Mouse (Mus musculus) CH12.LX (cell line): ENCODE measurements around the gene Mex3d.

Source experiments
- MYC ChIP-seq: IDR thresholded peaks from 2 replicates; pipeline ENCODE4 v1.6.1; 2011; ENCODE audit warnings: low read depth, mild to moderate bottlenecking, improper control_type of control experiment, low read length
- POLR2A ChIP-seq: IDR thresholded peaks from 2 replicates; pipeline ENCODE4 v1.6.1; 2011; ENCODE audit warnings: low read depth, mild to moderate bottlenecking, improper control_type of control experiment, low read length

DNA sequence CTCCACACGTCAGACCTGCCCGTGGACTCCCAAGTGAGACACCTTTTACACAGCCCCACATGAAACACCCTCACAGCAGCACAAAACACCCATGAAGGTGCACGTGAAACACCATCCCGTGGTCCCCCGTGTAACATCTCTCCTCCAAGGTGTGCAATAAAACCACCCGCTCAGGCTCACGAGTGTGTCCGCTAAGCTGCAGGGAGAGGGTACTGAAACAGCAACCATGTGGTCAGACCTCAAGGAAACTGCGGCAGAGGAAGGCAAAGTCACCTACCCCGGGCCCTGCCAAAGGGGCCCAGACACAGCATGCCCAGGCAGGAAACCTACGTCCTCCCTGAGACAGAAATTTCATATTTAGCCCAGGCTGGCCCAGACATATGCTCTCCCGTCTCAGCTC is 51.2 kb downstream of the Mex3d start:
- TF ChIP-seq POLR2A (no peak), MYC (peak; percentile 58; the same call in 1 of the 2 replicates)
